Mouse (Mus musculus) layer of hippocampus, postnatal 10 days (tissue): ENCODE results near the gene Mgea5. TPM values are rescaled to one million over a fixed set of nuclear protein-coding genes. Genes with fewer than 3 reads are reported as not detected.

Experiments
- DNase-seq, 2 experiments: peaks; one replicate each; pipeline ENCODE4 v3.0.0; 2021; ENCODE audit warnings: low spot score in 2 of 2
- total RNA-seq, 2 experiments: library from RNA; stranded (reverse); gene quantifications; 2 replicates each; pipeline ENCODE4 v1.2.3; 2021

Mgea5 gene
- total RNA-seq, 2 experiments from 2014 or later, result 134 to 157 TPM

GRCm38 (mm10) chr19:45796061-45796556, 12.5 kb upstream of the Mgea5 start:
- DNase-seq, result no peak

- DNase-seq, result no peak
Observed at GRCm38 (mm10) chr19:45795406-45795944, 11.8 kb upstream of the Mgea5 start.

- no peak for DNase-seq
Observed at GRCm38 (mm10) chr19:45794718-45795117, 11.1 kb upstream of the Mgea5 start.

- no peak for DNase-seq
Observed at GRCm38 (mm10) chr19:45792404-45792803, 8.8 kb upstream of the Mgea5 start.

- DNase-seq, result no peak
Observed at GRCm38 (mm10) chr19:45789888-45790874, 6.5 kb upstream of the Mgea5 start.

- no peak for DNase-seq
Observed at GRCm38 (mm10) chr19:45789365-45789764, 5.7 kb upstream of the Mgea5 start.

GRCm38 (mm10) chr19:45788337-45788736, 4.7 kb upstream of the Mgea5 start:
- no peak for DNase-seq

- DNase-seq, result no peak
Observed at GRCm38 (mm10) chr19:45787450-45787849, 3.8 kb upstream of the Mgea5 start.

- DNase-seq, result no peak
Observed at GRCm38 (mm10) chr19:45785470-45785869, 1.8 kb upstream of the Mgea5 start.

- no peak for DNase-seq
Observed at GRCm38 (mm10) chr19:45783933-45784576, 418 bp upstream of the Mgea5 start.

- DNase-seq, result peak; percentile 64 to 69
Observed at GRCm38 (mm10) chr19:45782315-45783001, 1.2 kb downstream of the Mgea5 start.

GRCm38 (mm10) chr19:45781676-45782075, 2.0 kb downstream of the Mgea5 start:
- no peak for DNase-seq

GRCm38 (mm10) chr19:45780350-45780915, 3.2 kb downstream of the Mgea5 start:
- no peak for DNase-seq

GRCm38 (mm10) chr19:45775486-45775885, 8.2 kb downstream of the Mgea5 start:
- no peak for DNase-seq

- no peak for DNase-seq
Observed at GRCm38 (mm10) chr19:45771501-45771900, 12.1 kb downstream of the Mgea5 start.

GRCm38 (mm10) chr19:45760810-45761209, 22.8 kb downstream of the Mgea5 start:
- no peak for DNase-seq

- DNase-seq, result no peak
Observed at GRCm38 (mm10) chr19:45758671-45759070, 25.0 kb downstream of the Mgea5 start.

- DNase-seq, result no peak
Observed at GRCm38 (mm10) chr19:45753551-45753950, 30.1 kb downstream of the Mgea5 start.

- no peak for DNase-seq
Observed at GRCm38 (mm10) chr19:45751881-45752280, 31.8 kb downstream of the Mgea5 start.

GRCm38 (mm10) chr19:45749243-45750043, 34.2 kb downstream of the Mgea5 start, which contains the start of gene Npm3:
Npm3 (minus strand) TSS chr19:45749591.
- peak; percentile 79 to 84 for DNase-seq
